Mouse (Mus musculus): ENCODE measurements around the gene Ezh1.

Gene Ezh1

GRCm38 (mm10) chr11:101149178-101150105 is 76.8 kb downstream of the Ezh1 start:
- no peak for DNase-seq (ENCODE audit: extremely low spot score, low read depth, low spot score)

- DNase-seq (ENCODE audit: extremely low spot score, low read depth, low spot score) = no peak
Observed at GRCm38 (mm10) chr11:101148751-101149150, 77.5 kb downstream of the Ezh1 start.

- no peak for DNase-seq (ENCODE audit: extremely low spot score, low read depth, low spot score)
Observed at GRCm38 (mm10) chr11:101146377-101146776, 79.9 kb downstream of the Ezh1 start.

- DNase-seq (ENCODE audit: extremely low spot score, low read depth, low spot score) = no peak
Observed at GRCm38 (mm10) chr11:101143338-101144225, 82.7 kb downstream of the Ezh1 start.

GRCm38 (mm10) chr11:101142215-101142967 is 83.9 kb downstream of the Ezh1 start:
- DNase-seq (ENCODE audit: extremely low spot score, low read depth, low spot score) = no peak

All from hindlimb bud, embryonic 11.5 days (tissue).